Mouse (Mus musculus) MEL (cell line): ENCODE data around the gene Rora. TPM values are rescaled to one million over a fixed set of nuclear protein-coding genes. Genes with fewer than 3 reads are reported as not detected.

Source experiments
- DNase-seq: peaks from one replicate; pipeline ENCODE4 v3.0.0; 2011; ENCODE audit warnings: low read depth, low spot score
- H3K27ac ChIP-seq: 2 replicates; pipeline ENCODE4 v1.5.1; 2012; ENCODE audit warnings: low read depth, mild to moderate bottlenecking, control low read depth, low read length, moderate library complexity; ENCODE audit not compliant: control insufficient read depth
- H3K27me3 ChIP-seq, 2 experiments: fragments of 150-350 bp in 1 of 2; sonication (generic) in 1 of 2; 2 replicates each; pipeline ENCODE4 v1.6.1; 2012; ENCODE audit warnings: low read length in 2 of 2, mild to moderate bottlenecking in 2 of 2, improper control_type of control experiment in 1 of 2, moderate library complexity in 1 of 2; ENCODE audit not compliant: insufficient read depth in 2 of 2, control insufficient read depth in 1 of 2
- H3K36me3 ChIP-seq, 2 experiments: 2 replicates each; pipeline ENCODE4 v1.6.1; 2012 to 2014; ENCODE audit warnings: low read length in 2 of 2, improper control_type of control experiment in 1 of 2, inconsistent platforms in 1 of 2, mild to moderate bottlenecking in 1 of 2; ENCODE audit not compliant: insufficient read depth in 2 of 2, control insufficient read depth in 1 of 2
- H3K4me1 ChIP-seq, 2 experiments: fragments of 150-350 bp in 1 of 2; sonication (generic) in 1 of 2; 2 replicates each; pipeline ENCODE4 v1.6.1; 2012; ENCODE audit warnings: low read length in 2 of 2, improper control_type of control experiment in 1 of 2, mild to moderate bottlenecking in 1 of 2; ENCODE audit not compliant: insufficient read depth in 2 of 2, control insufficient read depth in 1 of 2
- H3K4me3 ChIP-seq, 2 experiments: fragments of 150-350 bp in 1 of 2; sonication (generic) in 1 of 2; 2 replicates each; pipeline ENCODE4 v1.5.1; 2012; ENCODE audit warnings: low read depth in 2 of 2, low read length in 2 of 2, mild to moderate bottlenecking in 2 of 2, moderate library complexity in 2 of 2, control low read depth in 1 of 2, improper control_type of control experiment in 1 of 2; ENCODE audit not compliant: control insufficient read depth in 1 of 2, insufficient read depth in 1 of 2
- H3K79me2 ChIP-seq: 2 replicates; pipeline ENCODE4 v1.6.1; 2012; ENCODE audit warnings: mild to moderate bottlenecking, low read length, moderate library complexity; ENCODE audit not compliant: control insufficient read depth, poor library complexity, insufficient read depth
- H3K9ac ChIP-seq: 2 replicates; pipeline ENCODE4 v1.6.1; 2012; ENCODE audit warnings: low read depth, mild to moderate bottlenecking, control low read depth, low read length, moderate library complexity; ENCODE audit not compliant: control insufficient read depth, poor library complexity, severe bottlenecking
- H3K9me3 ChIP-seq: fragments of 150-350 bp; sonication (generic); replicated peaks from 2 replicates; pipeline ENCODE4 v1.6.1; 2012; ENCODE audit warnings: mild to moderate bottlenecking, low read length, improper control_type of control experiment, moderate library complexity; ENCODE audit not compliant: insufficient read depth
- BHLHE40 ChIP-seq: IDR thresholded peaks from 2 replicates; pipeline ENCODE4 v1.6.1; 2012; ENCODE audit warnings: low read depth, mild to moderate bottlenecking, inconsistent platforms, low read length, improper control_type of control experiment, borderline replicate concordance
- CHD2 ChIP-seq: IDR thresholded peaks from 2 replicates; pipeline ENCODE4 v1.6.1; 2011; ENCODE audit warnings: low read length, improper control_type of control experiment
- EP300 ChIP-seq, 2 experiments: IDR thresholded peaks; 2 replicates each; pipeline ENCODE4 v1.6.1; 2011; ENCODE audit warnings: improper control_type of control experiment in 2 of 2, low read length in 2 of 2, low read depth in 1 of 2, mild to moderate bottlenecking in 1 of 2
- ETS1 ChIP-seq: IDR thresholded peaks from 2 replicates; pipeline ENCODE4 v1.6.1; 2012; ENCODE audit warnings: low read depth, mild to moderate bottlenecking, inconsistent platforms, low read length, improper control_type of control experiment, moderate library complexity
- GATA1 ChIP-seq: IDR thresholded peaks from 2 replicates; pipeline ENCODE4 v1.6.1; 2011; ENCODE audit warnings: low read depth, low read length, improper control_type of control experiment
- MAX ChIP-seq: IDR thresholded peaks from 2 replicates; pipeline ENCODE4 v1.6.1; 2011; ENCODE audit warnings: low read length, improper control_type of control experiment
- MAZ ChIP-seq: IDR thresholded peaks from 2 replicates; pipeline ENCODE4 v1.6.1; 2012; ENCODE audit warnings: low read depth, mild to moderate bottlenecking, inconsistent platforms, low read length, improper control_type of control experiment
- MYC ChIP-seq: IDR thresholded peaks from 2 replicates; pipeline ENCODE4 v1.6.1; 2011; ENCODE audit warnings: low read depth, mild to moderate bottlenecking, low read length, improper control_type of control experiment, moderate library complexity
- NRF1 ChIP-seq: IDR thresholded peaks from 2 replicates; pipeline ENCODE4 v1.6.1; 2014; ENCODE audit warnings: low read depth, mild to moderate bottlenecking, inconsistent platforms, low read length, improper control_type of control experiment, moderate library complexity; ENCODE audit not compliant: poor library complexity, insufficient read depth, severe bottlenecking
- POLR2AphosphoS5 ChIP-seq: IDR thresholded peaks from 2 replicates; pipeline ENCODE4 v1.6.1; 2012; ENCODE audit warnings: low read depth, borderline replicate concordance, mild to moderate bottlenecking, inconsistent platforms, low read length, moderate library complexity, mixed read lengths
- RCOR1 ChIP-seq: IDR thresholded peaks from 2 replicates; pipeline ENCODE4 v1.6.1; 2012; ENCODE audit warnings: low read depth, mild to moderate bottlenecking, inconsistent platforms, low read length, improper control_type of control experiment
- SIN3A ChIP-seq: IDR thresholded peaks from 2 replicates; pipeline ENCODE4 v1.6.1; 2012; ENCODE audit warnings: low read length, improper control_type of control experiment, inconsistent platforms
- TBP ChIP-seq: IDR thresholded peaks from 2 replicates; pipeline ENCODE4 v1.8.0; 2011; ENCODE audit warnings: low read depth, low read length, improper control_type of control experiment
- USF2 ChIP-seq, 2 experiments: IDR thresholded peaks; 2 replicates each; pipeline ENCODE4 v1.6.1; 2011 to 2012; ENCODE audit warnings: improper control_type of control experiment in 2 of 2, low read length in 2 of 2, borderline replicate concordance in 1 of 2, inconsistent platforms in 1 of 2, low read depth in 1 of 2, mild to moderate bottlenecking in 1 of 2; ENCODE audit not compliant: insufficient read depth in 1 of 2
- ZKSCAN1 ChIP-seq: IDR thresholded peaks from 2 replicates; pipeline ENCODE4 v1.6.1; 2012; ENCODE audit warnings: low read depth, mild to moderate bottlenecking, inconsistent platforms, low read length, improper control_type of control experiment, moderate library complexity
- ZMIZ1 ChIP-seq: IDR thresholded peaks from 2 replicates; pipeline ENCODE4 v1.6.1; 2012; ENCODE audit warnings: low read depth, mild to moderate bottlenecking, inconsistent platforms, low read length, improper control_type of control experiment, moderate library complexity
- ZNF384 ChIP-seq: IDR thresholded peaks from 2 replicates; pipeline ENCODE4 v1.6.1; 2012; ENCODE audit warnings: low read depth, mild to moderate bottlenecking, inconsistent platforms, low read length, improper control_type of control experiment
- polyA plus RNA-seq, 2 experiments: library from polyadenylated mRNA; stranded (reverse) in 1 of 2; unstranded in 1 of 2; fragments of >175 nt in 1 of 2; fragments of >200 nt in 1 of 2; gene quantifications; 2 replicates each; pipeline versions ENCODE4 v1.2.1 to v1.2.4; 2012; ENCODE audit warnings: low replicate concordance in 2 of 2, low read depth in 1 of 2; ENCODE audit not compliant: insufficient read length in 2 of 2, insufficient read depth in 1 of 2, missing spikeins in 1 of 2
- total RNA-seq: library from RNA; depleted of rRNA; stranded (reverse); fragments of 300-350 nt; gene quantifications from 2 replicates; pipeline ENCODE4 v1.2.3, GENCODE M21; 2012

The Rora gene
- total and polyA plus RNA-seq, 3 experiments, result not detected

- TF ChIP-seq ZMIZ1, result no peak
These were observed 355.1 kb downstream of the Rora start for GRCm38 (mm10) chr9:69008706-69009105.

GRCm38 (mm10) chr9:69010886-69011285, 357.3 kb downstream of the Rora start:
- H3K27me3 ChIP-seq, result no peaks in the 10 kb centered on the region
- no peaks in the 10 kb centered on the region for H3K4me1 ChIP-seq
- no peaks in the 10 kb centered on the region for H3K9me3 ChIP-seq
- no peak overlapping the region for H3K4me3 ChIP-seq
- no peak for DNase-seq
- TF ChIP-seq ZNF384 (no peak), MAZ (no peak), USF2 (IDR thresholded peaks at IDR 0.05; ENCODE audit: borderline replicate concordance in 1 of 2, insufficient read depth in 1 of 2, low read depth in 1 of 2, low read length in 2 of 2) (no peak), EP300 (IDR thresholded peaks at IDR 0.05; ENCODE audit: low read depth in 1 of 2, low read length in 2 of 2) (no peak), RCOR1 (no peak), ZKSCAN1 (no peak), POLR2AphosphoS5 (no peak), TBP (no peak), MYC (no peak), BHLHE40 (no peak), NRF1 (no peak), ETS1 (no peak), GATA1 (no peak), MAX (no peak), SIN3A (no peak), CHD2 (no peak)
- no peak overlapping the region for H3K27ac ChIP-seq
- no peaks in the 10 kb centered on the region for H3K79me2 ChIP-seq
- H3K9ac ChIP-seq, result no peak overlapping the region
- H3K36me3 ChIP-seq, result no peaks in the 10 kb centered on the region

More at GRCm38 (mm10) chr9:69008706-69009105, 355.1 kb downstream of the Rora start:
- H3K4me1 ChIP-seq, result no peaks in the 10 kb centered on the region
- H3K9me3 ChIP-seq, result no peaks in the 10 kb centered on the region
- H3K27me3 ChIP-seq, result no peaks in the 10 kb centered on the region
- no peak overlapping the region for H3K4me3 ChIP-seq
- no peak overlapping the region for H3K27ac ChIP-seq
- no peaks in the 10 kb centered on the region for H3K36me3 ChIP-seq
- no peaks in the 10 kb centered on the region for H3K79me2 ChIP-seq
- H3K9ac ChIP-seq, result no peak overlapping the region
- DNase-seq, result no peak
